Mouse (Mus musculus) ES-Bruce4 (cell line): Measurements from ENCODE around the gene Pfdn6.
"Not testable (repeated sequence)": the region's sequence is repeated elsewhere in the genome, so short reads cannot be mapped to it uniquely, and the experiment has no call there.

Experiments used
- CTCF ChIP-seq: IDR thresholded peaks from one replicate; pipeline ENCODE4 v1.8.1; 2011; ENCODE audit warnings: low read depth, low read length
- EP300 ChIP-seq: IDR thresholded peaks from 2 replicates; pipeline ENCODE4 v1.6.1; 2011; ENCODE audit warnings: low read depth, low read length; ENCODE audit not compliant: insufficient read depth
- POLR2A ChIP-seq: IDR thresholded peaks from one replicate; pipeline ENCODE4 v1.8.1; 2011; ENCODE audit warnings: low read length; ENCODE audit not compliant: insufficient read depth

DNA sequence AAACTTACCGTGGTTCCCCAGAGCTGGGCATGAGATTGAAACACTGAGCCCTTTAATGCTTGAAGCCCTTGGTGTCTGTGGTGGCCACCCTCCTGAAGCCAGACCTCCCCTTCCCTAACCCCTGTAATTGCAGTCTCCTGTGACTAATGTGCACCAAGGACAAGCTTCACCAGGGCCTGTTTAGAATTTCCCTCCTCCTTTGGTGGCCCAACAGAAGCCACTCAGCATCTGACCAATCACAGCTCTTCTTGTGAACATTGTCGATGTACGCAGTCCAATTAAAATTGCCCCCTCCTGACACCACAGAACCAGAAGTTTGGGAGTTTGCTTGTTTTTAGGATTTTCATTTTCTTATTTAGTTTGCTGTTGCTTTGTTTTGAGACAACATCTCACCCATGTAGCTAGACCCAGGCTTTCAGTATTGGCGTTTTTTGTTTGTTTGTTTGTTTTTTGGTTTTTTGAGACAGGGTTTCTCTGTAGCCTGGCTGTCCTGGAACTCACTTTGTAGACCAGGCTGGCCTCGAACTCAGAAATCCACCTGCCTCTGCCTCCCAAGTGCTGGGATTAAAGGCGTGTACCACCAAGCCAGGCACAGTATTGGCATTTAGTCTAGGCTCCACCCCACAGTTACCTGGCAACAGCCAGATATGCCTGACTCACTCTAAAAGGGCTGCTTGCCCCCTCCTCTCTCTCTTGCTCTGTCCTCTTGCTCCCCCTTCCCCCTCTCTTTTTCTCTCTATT lies 36.1 kb downstream of the Pfdn6 start:
- not testable (repeated sequence) for TF ChIP-seq CTCF, POLR2A, EP300
